Mouse (Mus musculus): ENCODE results near the gene Oas2. TPM values are rescaled to one million over a fixed set of nuclear protein-coding genes. Genes with fewer than 3 reads are reported as not detected.
A peak's percentile ranks its signal among the peaks of the same experiment; 100 is the strongest.

Gene Oas2
- polyA plus RNA-seq, 1 experiment from 2014 or later = 0.28 TPM

DNA sequence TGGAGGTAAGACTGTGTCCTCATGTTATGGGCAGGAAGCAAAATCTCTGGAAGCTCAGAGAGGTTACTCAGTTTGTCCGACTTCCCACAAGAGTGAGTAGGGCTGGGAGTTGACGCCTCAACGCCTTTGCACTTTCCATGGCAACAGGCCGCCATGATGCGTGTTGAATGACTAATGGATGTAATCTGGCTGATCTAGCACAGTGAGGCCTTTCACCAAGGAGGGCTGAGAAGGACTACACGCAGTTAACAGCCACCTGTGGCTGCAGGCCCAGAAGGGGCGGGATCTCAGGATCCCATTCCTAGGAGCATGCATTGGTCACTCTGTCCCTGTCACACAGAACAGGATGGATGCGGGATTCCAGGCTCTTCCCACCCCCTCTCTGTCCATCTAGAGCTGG is 36.9 kb downstream of the Oas2 start:
- TF ChIP-seq CTCF (IDR thresholded peaks at IDR 0.05; ENCODE audit: low read depth) = no peak
- H3K27me3 ChIP-seq (ENCODE audit: insufficient read depth, low read length) = peaks cover 48% of the 10 kb centered on the region

DNA sequence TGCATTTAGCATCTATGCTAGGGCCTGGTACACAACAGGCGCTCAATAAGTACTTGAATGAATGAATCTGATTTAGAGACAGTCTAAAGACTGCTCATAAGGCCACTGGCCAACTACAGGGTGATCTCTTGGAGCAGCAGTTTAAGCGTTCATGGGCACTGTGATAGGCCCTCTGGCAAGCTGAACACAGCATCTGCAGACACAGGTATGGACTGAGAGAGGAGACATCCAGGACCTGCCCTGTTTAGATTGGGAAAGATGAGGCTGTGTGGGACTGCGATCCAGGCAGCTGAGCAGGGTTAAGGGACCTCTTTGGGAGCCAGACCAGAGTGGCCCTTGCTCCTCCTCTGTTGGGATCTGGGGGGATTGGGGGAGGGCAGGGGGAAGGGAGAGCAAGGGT is 37.8 kb downstream of the Oas2 start, which contains the start of gene Dtx1:
Dtx1 (minus strand) TSS at position 101 of the 400 bp plus-strand sequence.
- Histone ChIP-seq H3K9ac (peak within 1 kb of the TSS; percentile 46), H3K9me3 (ENCODE audit: low read depth, low read length) (no peaks in the 10 kb centered on the region), H3K27me3 (ENCODE audit: insufficient read depth, low read length) (peaks cover 48% of the 10 kb centered on the region), H3K4me2 (peak within 1 kb of the TSS; percentile 84), H3K27ac (ENCODE audit: low read depth) (no peak within 1 kb of the TSS), H3K36me3 (ENCODE audit: insufficient read depth) (no peaks in the 10 kb centered on the region), H3K4me1 (ENCODE audit: insufficient read depth) (0 out of 2 replicates have a peak, but pooled peaks cover 3% of the 10 kb centered on the region), H3K4me3 (ENCODE audit: low read depth, low read length) (peak within 1 kb of the TSS; percentile 46)
- ATAC-seq (ENCODE audit: insufficient read depth) (no peak), DNase-seq (no peak)
- no peak for TF ChIP-seq CTCF (IDR thresholded peaks at IDR 0.05; ENCODE audit: low read depth)
- 35% methylated on average over 3 of the region's 3 CpGs for WGBS

More for the DNA sequence above, 36.9 kb downstream of the Oas2 start:
- ATAC-seq (ENCODE audit: insufficient read depth) (no peak), DNase-seq (no peak)
- no peaks in the 10 kb centered on the region for H3K36me3 ChIP-seq (ENCODE audit: insufficient read depth)
- no peak overlapping the region for H3K4me2 ChIP-seq
- H3K4me3 ChIP-seq (ENCODE audit: low read depth, low read length) = no peak overlapping the region
- no peak overlapping the region for H3K9ac ChIP-seq
- no peak overlapping the region for H3K27ac ChIP-seq (ENCODE audit: low read depth)
- 0 out of 2 replicates have a peak, but pooled peaks cover 3% of the 10 kb centered on the region for H3K4me1 ChIP-seq (ENCODE audit: insufficient read depth)
- H3K9me3 ChIP-seq (ENCODE audit: low read depth, low read length) = no peaks in the 10 kb centered on the region
- 67% methylated on average over 8 of the region's 8 CpGs for WGBS

DNA sequence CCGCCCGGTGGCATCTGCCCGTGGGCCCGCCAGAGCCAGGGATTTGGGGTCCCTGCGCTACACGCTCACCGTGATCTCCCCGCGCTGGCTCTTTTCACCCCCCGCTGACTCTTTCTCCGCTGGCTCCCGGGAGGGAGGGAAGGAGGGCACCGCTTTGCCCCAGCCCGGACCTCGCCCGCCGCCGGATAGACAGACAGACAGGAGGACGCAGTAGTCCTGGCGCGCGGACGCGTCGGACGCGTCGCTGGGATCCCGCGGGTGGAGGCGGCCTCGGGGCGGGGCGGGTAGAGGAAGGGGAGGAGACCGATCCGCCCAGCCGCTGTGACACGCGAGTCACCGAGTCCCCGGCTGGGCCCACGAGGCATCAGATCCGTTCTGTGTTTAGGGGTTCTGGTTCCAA is 38.2 kb downstream of the Oas2 start:
- peak overlapping the region; percentile 46; the same call in 1 of the 2 replicates for H3K9ac ChIP-seq
- H3K4me2 ChIP-seq = peak overlapping the region; percentile 84
- WGBS = under 1% methylated on average over 43 of the region's 43 CpGs
- peaks cover 48% of the 10 kb centered on the region for H3K27me3 ChIP-seq (ENCODE audit: insufficient read depth, low read length)
- ATAC-seq (ENCODE audit: insufficient read depth) = 0 out of 2 replicates have a peak, but pooled peaks have one; percentile 11
- H3K9me3 ChIP-seq (ENCODE audit: low read depth, low read length) = no peaks in the 10 kb centered on the region
- no peak overlapping the region for H3K27ac ChIP-seq (ENCODE audit: low read depth)
- 0 out of 2 replicates have a peak, but pooled peaks cover 3% of the 10 kb centered on the region for H3K4me1 ChIP-seq (ENCODE audit: insufficient read depth)
- no peak for TF ChIP-seq CTCF (IDR thresholded peaks at IDR 0.05; ENCODE audit: low read depth)
- no peaks in the 10 kb centered on the region for H3K36me3 ChIP-seq (ENCODE audit: insufficient read depth)
- DNase-seq = peak; percentile 29
- peak overlapping the region; percentile 46 for H3K4me3 ChIP-seq (ENCODE audit: low read depth, low read length)

DNA sequence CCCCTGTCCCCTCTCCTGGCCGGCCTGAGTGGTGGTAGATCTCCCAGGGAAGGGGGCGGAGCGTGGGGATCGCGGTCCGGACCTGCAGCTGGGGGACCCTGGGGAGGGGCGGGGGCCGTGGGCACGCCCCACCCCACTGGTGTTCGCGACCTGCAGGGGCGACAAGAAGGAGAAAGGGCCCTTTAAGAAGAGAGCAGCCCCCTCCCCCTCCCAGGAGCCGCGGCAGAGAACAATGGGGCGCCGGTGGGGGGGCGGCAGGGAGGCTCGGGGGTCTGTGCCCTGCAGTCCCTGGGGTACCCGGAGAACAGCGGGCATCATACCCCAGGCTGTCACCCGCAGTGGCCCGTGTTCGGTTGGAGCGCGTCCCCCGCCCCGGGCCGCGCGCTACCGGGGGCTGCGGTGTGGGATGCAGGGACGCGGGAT is 38.8 kb downstream of the Oas2 start:
- Histone ChIP-seq H3K9ac (peak overlapping the region; percentile 46), H3K4me3 (ENCODE audit: low read depth, low read length) (peak overlapping the region; percentile 46), H3K27me3 (ENCODE audit: insufficient read depth, low read length) (peaks cover 48% of the 10 kb centered on the region), H3K27ac (ENCODE audit: low read depth) (no peak overlapping the region), H3K4me2 (peak overlapping the region; percentile 84), H3K36me3 (ENCODE audit: insufficient read depth) (no peaks in the 10 kb centered on the region), H3K4me1 (ENCODE audit: insufficient read depth) (0 out of 2 replicates have a peak, but pooled peaks cover 3% of the 10 kb centered on the region), H3K9me3 (ENCODE audit: low read depth, low read length) (no peaks in the 10 kb centered on the region)
- ATAC-seq (ENCODE audit: insufficient read depth) (peak; percentile 2; the same call in 1 of the 2 replicates), DNase-seq (no peak)
- TF ChIP-seq CTCF (IDR thresholded peaks at IDR 0.05; ENCODE audit: low read depth) = no peak
- WGBS = 1% methylated on average over 34 of the region's 34 CpGs

DNA sequence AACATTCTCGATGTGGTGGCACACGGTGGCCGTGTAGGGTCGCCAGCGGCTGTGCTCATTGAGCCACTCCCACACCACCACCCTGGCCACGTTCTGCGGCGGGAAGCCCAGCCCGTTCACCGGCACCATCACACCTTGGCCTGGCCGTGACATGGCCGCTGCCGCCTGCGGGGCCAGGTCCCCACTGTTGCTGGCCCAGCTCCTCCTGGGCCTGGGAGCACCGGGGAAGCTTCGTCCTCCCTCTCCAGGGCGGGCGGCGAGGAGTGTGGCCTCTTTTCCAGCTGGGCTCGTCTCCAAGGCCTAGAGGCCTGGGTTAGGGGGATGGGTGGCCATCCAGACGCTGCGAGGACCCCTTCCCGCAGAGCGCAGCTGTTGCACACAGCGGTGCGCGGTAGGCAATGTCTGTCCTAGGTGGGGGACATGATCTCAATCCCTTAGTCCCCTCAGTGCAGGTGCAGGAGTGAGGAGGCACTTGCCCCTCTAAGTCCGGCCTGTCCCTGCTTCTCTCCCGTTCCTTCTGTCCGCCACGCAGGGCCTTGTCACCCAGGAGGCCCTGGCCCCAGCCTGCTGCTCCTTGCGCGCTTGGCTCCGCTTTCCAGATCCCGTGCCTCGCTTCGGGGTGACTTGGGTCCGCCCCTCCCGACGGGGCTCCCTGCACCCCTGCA is 39.4 kb downstream of the Oas2 start:
- H3K27ac ChIP-seq (ENCODE audit: low read depth) = no peak overlapping the region
- DNase-seq (peak; percentile 80), ATAC-seq (ENCODE audit: insufficient read depth) (peak; percentile 72)
- peak overlapping the region; percentile 46 for H3K4me3 ChIP-seq (ENCODE audit: low read depth, low read length)
- H3K9ac ChIP-seq = peak overlapping the region; percentile 46
- no peaks in the 10 kb centered on the region for H3K36me3 ChIP-seq (ENCODE audit: insufficient read depth)
- H3K9me3 ChIP-seq (ENCODE audit: low read depth, low read length) = no peaks in the 10 kb centered on the region
- whole genome bisulfite sequencing = 3% methylated on average over 40 of the region's 40 CpGs
- H3K4me2 ChIP-seq = peak overlapping the region; percentile 84
- no peak for TF ChIP-seq CTCF (IDR thresholded peaks at IDR 0.05; ENCODE audit: low read depth)
- H3K4me1 ChIP-seq (ENCODE audit: insufficient read depth) = 0 out of 2 replicates have a peak, but pooled peaks cover 3% of the 10 kb centered on the region
- H3K27me3 ChIP-seq (ENCODE audit: insufficient read depth, low read length) = peaks cover 48% of the 10 kb centered on the region

DNA sequence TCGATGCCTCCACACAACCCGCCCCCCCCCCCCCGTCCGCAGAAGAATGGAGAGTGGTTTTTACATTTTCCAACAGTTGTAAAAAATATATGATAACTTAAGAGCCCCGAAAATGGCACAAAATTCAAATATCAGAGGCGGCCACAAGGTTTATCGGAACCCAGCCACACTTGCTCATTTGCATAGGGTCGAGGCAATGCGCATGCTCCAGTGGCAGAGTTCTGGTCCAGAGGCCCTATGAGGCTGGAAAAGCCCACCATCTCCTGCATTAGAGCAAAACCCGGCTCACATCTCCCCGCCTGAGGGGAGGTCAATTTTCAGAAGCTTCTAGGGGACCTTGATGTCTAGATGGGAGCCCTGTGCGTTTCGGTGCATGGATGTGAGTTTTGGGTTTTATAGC is 42.7 kb downstream of the Oas2 start:
- WGBS = 43% methylated on average over 13 of the region's 13 CpGs
- Histone ChIP-seq H3K36me3 (ENCODE audit: insufficient read depth) (no peaks in the 10 kb centered on the region), H3K4me2 (peak overlapping the region; percentile 25; the same call in 1 of the 2 replicates), H3K9me3 (ENCODE audit: low read depth, low read length) (no peaks in the 10 kb centered on the region), H3K9ac (no peak overlapping the region), H3K27ac (ENCODE audit: low read depth) (no peak overlapping the region), H3K4me3 (ENCODE audit: low read depth, low read length) (no peak overlapping the region), H3K27me3 (ENCODE audit: insufficient read depth, low read length) (peaks cover 31% of the 10 kb centered on the region), H3K4me1 (ENCODE audit: insufficient read depth) (0 out of 2 replicates have a peak, but pooled peaks cover 3% of the 10 kb centered on the region)
- no peak for TF ChIP-seq CTCF (IDR thresholded peaks at IDR 0.05; ENCODE audit: low read depth)
- DNase-seq (no peak), ATAC-seq (ENCODE audit: insufficient read depth) (no peak)

DNA sequence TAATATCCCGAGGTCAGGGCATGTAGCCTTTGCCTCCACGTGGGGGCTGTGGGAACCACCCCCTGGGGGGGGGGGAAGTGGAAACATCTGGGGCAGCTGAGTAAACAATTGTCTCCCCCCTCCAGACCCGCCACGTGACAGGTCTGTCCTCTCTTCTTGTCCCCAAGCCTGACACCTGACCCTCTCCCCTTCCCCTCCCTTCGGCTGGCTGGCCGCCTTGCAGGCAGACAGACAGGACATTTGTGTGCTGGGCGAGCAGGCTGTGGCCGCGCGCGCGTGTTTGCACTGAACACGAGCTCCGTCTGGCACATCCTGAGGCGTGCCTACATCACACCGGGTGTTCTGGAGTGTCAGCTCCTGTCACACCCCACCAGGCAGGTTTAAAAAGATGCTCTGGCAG is 43.1 kb downstream of the Oas2 start:
- H3K4me1 ChIP-seq (ENCODE audit: insufficient read depth) = 0 out of 2 replicates have a peak, but pooled peaks cover 3% of the 10 kb centered on the region
- no peak overlapping the region for H3K4me3 ChIP-seq (ENCODE audit: low read depth, low read length)
- H3K9me3 ChIP-seq (ENCODE audit: low read depth, low read length) = no peaks in the 10 kb centered on the region
- peak overlapping the region; percentile 25; the same call in 1 of the 2 replicates for H3K4me2 ChIP-seq
- ATAC-seq (ENCODE audit: insufficient read depth) (no peak), DNase-seq (peak; percentile 19)
- no peak overlapping the region for H3K9ac ChIP-seq
- TF ChIP-seq CTCF (IDR thresholded peaks at IDR 0.05; ENCODE audit: low read depth) = no peak
- peaks cover 27% of the 10 kb centered on the region for H3K27me3 ChIP-seq (ENCODE audit: insufficient read depth, low read length)
- H3K36me3 ChIP-seq (ENCODE audit: insufficient read depth) = no peaks in the 10 kb centered on the region
- no peak overlapping the region for H3K27ac ChIP-seq (ENCODE audit: low read depth)
- WGBS = 7% methylated on average over 16 of the region's 16 CpGs
